Mouse (Mus musculus): Measurements from ENCODE around the gene Ugt1a6a.

DNA sequence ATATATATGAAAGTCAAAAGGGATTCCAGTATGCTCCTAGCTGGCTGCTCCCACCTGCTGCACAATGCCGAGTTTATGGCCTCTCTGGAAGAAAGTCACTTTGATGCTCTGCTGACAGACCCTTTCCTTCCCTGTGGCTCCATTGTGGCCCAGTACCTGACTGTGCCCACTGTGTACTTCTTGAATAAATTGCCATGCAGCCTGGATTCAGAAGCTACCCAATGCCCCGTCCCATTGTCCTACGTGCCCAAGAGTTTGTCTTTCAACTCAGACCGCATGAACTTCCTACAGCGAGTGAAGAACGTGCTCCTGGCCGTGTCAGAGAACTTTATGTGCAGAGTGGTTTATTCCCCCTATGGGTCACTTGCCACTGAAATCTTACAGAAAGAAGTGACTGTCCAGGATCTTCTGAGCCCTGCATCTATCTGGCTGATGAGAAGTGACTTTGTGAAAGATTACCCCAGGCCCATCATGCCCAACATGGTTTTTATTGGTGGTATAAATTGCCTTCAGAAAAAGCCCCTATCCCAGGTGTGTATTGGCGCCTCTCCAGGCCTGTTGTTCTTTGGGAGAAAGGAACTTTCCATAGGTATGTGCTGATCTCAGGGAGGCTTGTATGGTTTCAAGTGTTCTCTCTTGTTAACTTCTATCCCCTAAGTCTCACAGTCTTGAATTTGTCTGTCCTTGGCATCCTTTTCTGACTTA is 77.9 kb downstream of the Ugt1a6a start:
- TF ChIP-seq CTCF (conservative IDR thresholded peaks at IDR 0.05; ENCODE audit: insufficient read depth, insufficient read length, low read depth, low read length), result no peak
- no peak for TF ChIP-seq POLR2A (IDR thresholded peaks at IDR 0.05; ENCODE audit: low read depth, low read length)

Data from kidney, adult 2 months (tissue).